Mouse (Mus musculus) ovary, postnatal 36 days (tissue): Measurements from ENCODE around the gene Otulin.

Experiments
- DNase-seq: peaks from one replicate; pipeline ENCODE4 v3.0.0; 2022; ENCODE audit warnings: low spot score, mixed read lengths

The Otulin gene

DNA sequence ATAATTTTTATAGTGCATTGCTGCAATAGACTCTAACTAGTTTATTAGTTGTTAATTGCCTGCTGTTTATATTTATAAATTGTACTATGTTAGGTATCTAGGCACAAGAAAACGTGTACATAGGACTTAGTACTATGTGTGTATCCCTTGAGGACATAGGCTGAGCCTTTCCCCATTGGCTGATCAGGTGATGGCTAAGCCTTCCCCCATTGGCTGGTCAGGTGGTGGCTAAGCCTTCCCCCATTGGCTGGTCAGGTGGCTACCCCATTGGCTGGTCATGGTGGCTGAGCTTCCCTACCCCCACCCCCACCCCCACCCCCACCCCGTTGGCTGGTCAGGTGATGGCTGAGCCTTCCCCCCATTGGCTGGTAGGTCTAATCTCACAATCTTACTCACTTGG lies 50.6 kb downstream of the Otulin start:
- no peak for DNase-seq

DNA sequence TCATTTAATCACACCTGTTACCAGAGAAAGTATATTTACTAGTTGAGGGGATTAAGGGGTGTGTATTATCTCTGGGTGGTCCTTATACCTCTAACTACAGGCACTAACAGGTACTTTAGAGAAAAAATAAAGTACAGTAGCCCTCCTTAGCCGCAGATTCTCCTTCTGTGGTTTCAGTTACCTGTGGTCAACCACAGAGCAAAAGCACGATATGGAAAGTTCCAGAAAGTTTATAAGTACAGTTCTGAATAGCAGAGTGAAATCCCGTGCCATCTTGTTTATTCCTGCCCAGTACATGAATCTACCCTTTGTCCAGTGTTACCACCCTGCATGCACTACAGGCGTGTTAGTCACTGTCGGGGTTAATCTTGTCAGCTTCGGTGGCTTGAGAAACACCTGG lies 51.6 kb downstream of the Otulin start:
- no peak for DNase-seq

DNA sequence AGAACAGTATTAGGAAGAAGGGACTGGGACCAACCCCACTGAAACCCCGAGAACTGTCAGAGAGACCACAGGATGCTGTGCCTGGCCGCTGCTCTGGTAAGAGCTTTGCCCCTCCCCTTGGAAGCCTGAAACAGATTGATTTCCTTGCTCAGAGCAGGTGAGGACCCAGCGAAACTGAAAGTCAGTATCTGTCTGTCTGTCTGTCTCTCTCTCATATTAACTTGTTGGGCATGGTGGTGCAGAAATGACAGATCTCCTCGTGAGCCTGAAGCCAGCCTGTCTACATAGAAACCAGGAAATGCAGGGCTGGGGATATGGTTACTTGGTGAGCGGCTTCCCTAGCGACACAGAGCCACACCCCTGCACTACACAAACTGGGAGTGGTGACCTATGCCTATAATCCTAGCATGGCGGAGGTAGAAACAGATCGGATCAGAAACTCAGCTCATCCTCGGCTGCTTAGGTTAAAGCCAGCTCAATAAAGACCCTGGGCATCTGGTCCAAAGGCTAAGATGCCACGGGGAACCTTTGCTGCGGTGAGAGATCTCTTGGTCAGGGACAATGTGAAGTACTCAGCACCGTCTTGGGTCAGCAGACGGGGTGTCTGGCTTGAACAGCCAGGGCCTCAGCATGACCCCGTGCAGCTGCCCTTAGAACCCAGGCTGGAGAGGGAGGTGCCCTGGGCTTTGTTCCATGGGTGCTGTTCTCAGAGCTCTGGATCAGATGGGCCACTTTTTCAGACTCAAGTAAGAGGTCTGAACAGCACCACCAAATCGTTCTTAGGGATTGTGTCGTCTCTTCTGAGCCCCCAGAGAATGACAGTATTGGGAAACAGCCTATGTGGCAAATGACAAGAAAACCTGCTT lies 52.3 kb downstream of the Otulin start:
- DNase-seq = no peak

DNA sequence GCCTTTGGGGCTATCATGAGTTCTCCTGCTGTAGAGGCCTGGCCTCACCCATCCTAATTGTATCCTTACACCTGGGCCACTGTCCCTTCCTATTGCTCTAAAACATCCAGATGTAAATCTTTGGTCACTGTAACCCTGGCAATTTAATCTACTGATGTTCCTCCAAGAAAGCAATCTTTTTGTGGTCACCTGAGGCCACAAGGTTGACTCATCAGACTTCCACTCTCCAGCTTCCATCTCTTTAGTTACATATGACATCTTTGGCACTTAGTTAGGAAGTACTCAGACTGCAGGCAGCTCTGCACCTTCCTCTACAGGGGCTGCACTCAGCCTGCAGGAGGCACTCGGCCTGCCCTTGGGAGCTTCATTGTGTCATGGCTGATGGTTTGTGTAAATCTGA lies 53.6 kb downstream of the Otulin start:
- no peak for DNase-seq

DNA sequence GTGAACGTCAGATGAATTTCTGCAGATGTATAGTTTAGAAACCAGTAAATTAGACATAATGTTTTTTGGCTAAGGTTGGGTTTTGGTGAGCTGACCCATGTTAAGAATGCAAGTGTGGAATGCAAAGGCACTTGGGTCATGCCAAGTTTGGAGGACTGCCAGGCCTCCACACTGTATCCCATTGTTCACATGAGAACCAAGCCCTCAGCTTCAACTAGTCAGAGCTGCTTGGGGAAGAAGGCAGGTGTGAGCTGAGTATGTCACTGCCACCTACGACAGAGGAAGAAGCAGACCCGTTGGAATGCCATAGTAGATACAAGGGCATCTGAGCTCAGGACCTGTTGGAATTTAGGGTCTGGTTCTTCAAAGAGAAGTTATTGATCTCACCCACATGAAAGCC lies 54.6 kb downstream of the Otulin start:
- no peak for DNase-seq

DNA sequence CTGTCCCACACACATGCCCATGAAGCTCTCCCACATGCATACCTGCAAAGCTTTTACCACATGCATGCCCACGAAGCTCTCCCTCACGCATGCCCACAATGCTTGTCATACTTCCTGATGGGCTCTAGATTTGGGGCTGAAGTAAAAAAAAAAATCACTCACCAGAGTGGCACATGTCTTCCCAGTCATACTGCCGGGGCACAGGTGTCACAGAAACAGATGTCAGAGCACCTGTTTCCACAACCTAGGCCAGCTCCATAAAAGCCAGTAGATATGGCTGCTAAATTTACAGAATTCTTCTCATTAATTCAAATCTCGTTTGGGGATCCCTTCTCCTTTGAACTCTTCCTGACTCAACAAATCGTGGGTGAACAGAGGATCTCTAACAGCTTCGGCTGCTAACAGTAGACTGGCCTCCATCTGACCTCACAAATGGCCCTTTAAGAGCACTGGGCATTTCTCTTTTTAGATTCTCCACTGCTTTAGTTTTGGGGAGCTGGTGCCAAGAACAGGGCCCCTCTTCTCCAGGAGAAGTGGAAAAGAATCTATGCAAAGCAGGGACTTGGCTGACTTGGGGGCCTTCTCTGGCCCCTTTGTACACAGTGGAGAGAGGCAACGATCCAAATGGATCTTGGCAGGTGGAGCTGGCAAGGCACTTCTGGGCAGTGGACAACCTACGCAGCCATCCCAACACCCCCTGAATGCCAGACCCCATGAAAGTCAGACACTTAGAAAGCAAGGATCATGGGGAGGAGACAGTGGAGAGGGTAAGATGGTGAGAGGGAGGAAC lies 55.3 kb downstream of the Otulin start:
- DNase-seq = no peak

DNA sequence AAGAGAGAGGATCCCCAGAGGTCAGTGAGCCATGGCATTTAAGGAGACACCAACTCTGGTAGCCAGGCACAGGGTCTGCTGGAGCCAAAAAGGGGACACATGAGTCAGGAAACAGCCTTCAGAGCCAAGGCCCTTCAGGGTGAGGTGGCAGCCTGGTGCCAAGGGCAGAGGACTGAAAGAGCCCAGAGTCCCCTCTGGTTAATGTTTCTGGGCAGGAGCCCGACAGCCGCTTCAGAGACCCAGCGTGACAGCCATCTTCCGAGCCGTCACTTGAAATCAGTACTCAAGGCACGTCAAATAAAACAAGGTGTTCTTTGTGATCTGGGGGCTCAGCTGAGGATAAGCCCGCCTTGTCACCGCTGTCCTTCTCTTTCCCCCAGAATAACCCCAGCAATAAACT lies 59.3 kb downstream of the Otulin start:
- DNase-seq = no peak

DNA sequence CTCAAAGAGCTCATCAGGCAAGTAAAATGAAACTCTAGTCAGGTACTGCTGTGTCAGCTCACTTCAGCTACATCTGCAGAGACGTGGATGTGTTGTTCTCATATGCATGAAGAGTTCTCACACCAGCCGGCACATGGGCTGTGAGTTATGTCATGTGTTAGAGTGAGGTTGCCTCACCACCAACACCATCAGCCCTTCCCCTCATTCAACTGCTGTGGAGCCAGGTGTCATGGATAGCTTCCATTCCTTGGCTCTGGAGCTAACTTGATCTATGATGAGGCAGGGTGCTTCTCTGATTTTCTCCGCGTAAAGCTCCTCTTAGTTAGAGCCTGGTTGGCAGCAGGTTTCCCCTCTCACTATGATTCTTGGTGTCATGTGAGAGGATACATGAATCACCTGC lies 60.1 kb downstream of the Otulin start:
- no peak for DNase-seq

DNA sequence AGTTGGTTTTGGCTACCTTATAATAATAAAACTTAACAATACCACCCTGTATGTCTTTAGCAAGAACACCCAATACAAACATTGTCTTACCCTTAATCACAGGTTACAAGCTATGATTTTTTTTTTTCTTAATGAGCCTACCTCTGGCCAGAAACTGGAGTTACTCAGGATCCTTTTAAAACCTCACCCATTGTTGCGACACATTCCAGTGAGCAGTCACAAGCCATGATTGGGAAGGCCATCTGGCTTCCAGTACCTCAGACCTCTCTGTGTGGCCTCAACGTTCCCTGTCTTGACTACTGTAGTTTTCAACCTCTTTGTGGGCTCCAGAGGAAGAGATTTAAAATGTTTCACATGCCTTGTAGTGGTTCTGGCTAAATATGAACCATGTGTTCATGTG lies 60.6 kb downstream of the Otulin start:
- no peak for DNase-seq

DNA sequence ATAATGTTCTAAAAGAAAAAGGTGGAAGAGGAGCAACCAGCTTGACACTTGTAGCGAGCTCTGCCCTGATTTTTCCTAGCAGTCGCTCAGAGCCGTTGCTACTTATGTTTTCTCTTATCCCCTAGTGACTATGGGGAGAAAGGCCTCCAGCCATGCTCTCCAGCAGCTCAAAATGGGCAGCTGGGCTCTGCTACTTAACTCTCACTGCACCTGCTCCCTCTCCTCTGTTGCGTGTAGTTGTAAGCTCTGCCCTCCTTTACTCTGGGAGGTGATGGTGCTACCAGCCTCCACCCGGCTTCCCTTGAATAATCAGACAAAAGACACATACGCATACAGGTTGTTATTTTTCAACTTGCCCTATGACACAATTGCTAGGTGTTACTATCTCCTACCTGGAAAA lies 62.1 kb downstream of the Otulin start:
- no peak for DNase-seq

DNA sequence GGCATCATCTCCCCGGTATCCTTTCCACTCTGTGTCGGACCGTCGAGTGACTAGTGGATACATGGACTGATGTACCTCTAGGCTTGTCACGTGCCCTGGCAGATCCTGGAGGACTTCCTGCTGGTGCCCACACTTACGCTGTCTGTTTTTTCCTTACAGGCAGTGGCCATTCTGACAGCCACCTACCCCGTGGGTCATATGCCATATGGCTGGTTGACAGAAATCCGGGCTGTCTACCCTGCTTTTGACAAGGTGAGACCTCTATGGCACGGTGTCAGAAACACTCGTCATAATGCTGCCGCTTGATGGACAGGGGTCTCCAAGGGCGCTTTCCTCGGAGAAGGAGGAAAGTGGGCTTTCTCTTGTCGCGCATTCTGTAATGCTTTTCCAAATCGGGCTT lies 63.1 kb downstream of the Otulin start:
- DNase-seq = no peak

DNA sequence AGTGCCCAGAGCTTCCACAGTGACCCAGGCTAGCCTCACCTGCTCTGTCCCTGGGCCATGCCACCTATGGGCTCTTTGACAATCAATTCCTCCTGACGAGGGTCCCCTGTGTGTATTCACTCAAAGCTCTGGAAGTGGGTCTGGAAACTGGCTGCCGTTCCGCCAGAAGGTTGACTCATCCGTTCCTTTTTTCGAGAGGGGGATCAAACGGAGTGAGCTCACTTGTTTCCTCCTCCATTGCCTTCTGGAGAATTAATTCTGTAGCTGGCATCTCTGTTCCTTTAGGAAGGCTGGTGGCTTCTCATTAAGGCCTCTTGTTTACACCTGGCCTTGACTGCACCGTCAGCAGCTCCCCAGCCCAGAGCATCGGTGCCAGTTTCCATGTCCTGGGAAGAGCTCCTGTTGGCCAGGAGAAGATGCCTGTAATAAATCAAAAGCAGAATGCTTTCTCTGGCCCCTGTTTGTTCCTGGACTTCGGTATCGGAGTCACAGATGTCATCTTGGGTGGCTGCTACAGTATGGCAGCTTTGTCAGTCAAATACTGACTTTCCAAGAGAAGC lies 64.8 kb downstream of the Otulin start:
- no peak for DNase-seq

DNA sequence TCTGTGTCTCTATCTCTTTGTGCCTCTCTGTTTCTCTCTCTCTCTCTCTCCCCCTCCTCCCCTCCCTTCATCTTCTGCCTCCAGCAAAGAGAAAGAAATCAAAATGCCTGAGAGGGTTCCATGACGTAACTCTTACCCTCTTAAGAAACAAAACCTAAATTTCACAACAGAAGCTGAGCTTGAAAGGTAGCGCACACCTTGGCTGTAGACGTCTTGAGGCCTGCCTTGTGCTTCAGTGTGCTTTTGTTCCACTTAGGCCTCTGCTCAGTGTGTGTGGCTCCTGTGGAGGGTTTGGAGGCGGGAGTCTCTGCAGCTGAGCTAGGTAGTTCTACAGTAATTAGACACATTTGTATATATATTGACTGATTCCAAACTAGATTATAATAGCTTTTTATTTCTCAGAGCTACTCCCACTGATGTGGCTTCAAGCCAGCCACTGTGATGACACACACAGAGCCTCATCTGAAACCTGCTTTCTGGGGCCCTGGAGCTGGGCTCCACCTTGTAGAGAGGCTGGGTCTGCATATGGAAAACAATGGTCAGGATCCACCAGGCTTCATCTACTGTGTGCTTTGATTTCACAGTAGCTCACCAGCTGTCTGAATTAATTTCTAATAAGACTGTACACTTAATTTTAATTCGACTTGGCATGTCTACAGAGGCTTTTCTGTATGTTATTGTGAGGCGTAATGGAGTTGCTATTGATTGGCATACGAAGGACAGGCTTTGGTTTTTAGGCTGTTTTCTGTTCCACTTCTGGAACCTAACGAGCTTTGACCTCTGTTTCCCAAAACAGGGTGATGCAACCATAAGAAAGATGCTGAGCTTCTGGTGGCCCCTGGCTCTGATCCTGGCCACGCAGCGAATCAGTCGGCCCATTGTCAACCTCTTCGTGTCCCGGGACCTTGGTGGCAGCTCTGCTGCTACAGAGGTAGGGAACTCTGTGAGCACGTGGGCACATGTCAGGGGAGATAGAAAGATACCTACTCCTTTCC lies 66.1 kb downstream of the Otulin start:
- no peak for DNase-seq

DNA sequence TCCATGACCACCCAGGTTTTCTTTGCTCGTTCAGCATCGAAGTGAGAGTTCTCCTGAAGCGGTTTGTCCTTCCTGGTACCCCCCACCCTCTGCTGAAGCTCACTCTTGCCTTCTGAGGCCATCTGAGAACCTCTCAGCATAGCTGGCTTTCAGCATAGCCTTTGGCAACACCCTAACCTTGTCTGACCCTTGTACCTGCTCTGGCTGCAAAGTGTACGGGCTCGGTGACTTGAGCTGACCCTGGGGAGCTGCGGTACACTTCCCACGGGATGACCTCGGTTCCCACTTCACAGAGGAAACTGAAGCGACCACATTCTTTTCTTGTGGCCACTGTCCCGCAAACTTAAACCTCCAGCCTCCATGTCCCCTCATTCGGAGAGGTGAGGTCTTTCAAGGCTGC lies 70.2 kb downstream of the Otulin start:
- no peak for DNase-seq

DNA sequence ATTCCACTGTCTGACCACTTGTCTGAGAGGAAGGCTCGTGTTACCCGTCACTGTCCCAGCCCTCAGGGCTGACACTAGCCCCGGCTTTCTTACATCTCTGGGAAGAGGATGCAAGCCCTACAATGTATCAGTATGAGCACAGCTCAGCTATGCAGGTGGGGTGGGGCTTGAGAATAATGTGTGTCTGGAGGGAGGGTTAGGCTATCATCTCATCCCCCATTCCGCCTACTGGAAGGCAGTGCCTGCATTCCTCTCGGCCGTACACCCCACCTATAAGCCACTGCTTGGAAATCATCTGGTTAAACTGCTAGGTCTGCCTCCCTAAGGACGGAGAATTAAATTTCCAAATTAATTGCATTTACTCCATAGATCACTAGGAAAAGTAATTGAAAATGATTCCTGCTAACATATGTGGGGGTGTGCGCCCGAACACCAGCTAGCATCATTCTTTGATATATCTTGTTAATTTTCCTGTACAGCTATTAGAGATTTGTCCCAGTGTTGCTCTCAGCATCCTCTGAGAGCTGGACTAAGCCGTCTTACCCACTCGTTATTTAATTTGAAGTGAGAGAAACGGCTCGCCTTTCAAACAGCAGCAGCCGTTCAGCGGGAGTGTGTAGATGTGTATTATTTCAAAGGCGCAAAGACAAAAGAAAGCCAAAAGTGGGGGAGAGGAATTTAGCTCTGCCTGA lies 71.9 kb downstream of the Otulin start:
- no peak for DNase-seq

DNA sequence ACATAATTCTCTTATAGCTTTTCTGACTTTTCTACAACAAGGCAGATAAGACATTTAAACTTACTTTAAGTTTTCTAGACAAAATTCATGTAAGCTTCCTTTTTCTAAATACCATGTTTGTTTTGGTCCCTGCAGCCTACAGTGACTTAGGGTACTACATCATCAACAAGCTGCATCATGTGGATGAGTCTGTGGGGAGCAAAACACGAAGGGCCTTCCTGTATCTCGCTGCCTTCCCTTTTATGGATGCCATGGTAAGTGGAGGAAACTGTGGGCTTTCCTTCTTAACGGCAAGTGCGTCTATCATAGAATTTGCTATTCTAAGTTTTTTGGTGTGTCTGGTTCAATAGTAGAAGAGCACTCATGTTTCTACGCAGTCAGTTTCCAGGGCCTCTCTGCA lies 76.9 kb downstream of the Otulin start:
- DNase-seq = no peak

DNA sequence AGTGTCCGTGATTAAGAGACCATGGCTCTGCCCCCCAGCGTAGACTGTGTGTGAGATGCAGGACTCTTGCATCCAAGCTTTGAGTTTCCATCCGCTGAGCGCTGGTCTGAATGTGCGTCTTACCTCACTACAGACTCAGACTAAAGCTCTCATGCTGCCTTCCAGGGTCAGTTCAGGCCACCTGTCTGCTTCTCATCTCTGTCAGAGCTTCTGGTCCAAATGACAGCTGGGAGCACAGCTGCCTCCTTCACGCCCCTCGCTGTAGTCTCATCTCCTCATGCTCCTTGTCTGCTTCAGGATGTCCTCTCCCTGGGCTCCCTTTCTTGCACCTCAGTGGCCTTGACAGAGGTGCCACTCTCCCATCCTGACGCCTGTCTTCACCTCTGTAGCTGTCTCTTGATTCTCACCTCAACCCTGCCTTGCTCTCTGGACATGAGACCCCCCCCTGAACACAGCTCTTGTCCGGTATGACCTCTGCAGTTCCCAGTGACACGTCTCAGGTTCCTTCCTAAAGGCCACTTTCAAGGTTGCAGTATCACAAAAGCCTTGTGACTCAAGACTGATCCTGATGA lies 78.3 kb downstream of the Otulin start:
- no peak for DNase-seq

DNA sequence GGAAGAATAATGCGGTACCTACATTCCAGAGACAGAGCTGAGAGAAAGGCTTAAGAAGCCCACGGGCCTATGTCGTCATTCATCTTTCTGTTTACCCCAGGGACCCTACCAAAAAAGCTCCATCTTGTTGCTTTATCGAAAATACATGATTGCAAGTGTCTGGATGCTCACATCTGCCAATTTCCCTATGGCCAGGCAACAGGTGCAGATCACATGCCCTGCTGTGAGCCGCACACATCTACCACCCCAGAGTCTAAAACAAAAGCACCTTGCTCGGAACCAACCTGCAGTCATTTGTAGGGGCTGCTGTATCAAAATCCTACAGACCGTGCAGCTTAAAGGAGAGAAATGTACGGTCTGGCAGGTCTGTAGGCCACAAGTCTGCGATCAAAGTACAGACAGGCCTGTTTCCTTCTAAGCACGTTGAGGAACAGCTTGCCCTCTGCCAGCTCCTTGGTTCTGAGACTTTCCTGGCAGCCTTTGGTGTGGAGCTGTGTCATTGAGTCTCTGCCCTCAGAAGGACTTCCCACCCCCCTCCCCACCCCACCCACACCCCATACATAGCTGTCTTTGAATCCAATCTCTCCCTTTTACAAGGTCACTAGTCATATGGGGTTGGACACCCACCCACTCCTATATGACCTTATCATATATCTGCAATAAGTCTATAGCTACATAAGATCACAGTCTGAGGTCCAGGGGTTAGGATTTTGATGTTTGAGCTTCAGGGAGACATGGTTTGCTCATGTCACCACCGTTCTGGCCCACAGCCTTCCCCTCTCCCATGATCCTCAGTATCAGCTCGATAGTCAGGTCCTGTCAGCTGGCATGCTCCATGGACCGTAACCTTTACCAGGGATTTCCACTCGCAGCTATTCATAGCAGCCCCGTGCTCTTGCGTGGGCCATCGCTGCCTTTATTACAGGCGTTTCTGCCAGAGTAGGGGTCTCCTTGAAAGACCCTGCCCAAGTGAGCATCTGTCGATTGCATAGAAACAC lies 79.1 kb downstream of the Otulin start:
- no peak for DNase-seq

DNA sequence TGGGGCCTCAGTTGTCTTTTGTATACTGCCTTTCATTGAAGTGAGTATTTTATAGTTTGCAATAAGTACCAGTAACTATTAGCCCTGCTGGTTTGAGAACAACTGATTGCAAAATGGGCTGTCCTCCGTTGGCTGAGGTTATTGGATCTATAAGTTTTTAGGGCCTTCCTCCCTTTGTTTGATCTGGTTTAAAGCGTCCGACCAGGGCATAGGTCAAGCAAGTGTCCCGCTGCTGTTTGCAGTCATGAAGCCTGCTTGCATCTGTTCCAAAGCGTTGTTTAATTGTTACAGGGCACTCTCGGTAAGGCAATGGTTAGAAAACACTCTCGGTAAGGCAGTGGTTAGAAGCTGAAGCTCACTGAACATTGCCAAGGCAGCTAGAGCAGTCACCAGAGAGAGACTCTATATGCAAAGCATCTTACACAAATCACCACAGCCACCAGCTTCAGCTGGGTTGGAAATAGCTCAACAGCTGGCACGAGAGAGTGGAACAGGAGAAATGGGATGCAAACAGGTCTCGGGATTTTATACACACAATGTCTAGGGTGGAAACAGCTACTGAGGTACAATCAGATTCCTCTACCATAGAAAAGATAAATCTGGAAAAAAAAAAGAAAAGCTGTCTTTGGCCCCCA lies 80.0 kb downstream of the Otulin start:
- no peak for DNase-seq
